Mouse (Mus musculus) cerebellum, adult 11 months (tissue): ENCODE data around the gene Stpg3.

ENCODE experiments used
- DNase-seq: peaks from one replicate; pipeline ENCODE4 v3.0.0; 2022

Stpg3 gene

DNA sequence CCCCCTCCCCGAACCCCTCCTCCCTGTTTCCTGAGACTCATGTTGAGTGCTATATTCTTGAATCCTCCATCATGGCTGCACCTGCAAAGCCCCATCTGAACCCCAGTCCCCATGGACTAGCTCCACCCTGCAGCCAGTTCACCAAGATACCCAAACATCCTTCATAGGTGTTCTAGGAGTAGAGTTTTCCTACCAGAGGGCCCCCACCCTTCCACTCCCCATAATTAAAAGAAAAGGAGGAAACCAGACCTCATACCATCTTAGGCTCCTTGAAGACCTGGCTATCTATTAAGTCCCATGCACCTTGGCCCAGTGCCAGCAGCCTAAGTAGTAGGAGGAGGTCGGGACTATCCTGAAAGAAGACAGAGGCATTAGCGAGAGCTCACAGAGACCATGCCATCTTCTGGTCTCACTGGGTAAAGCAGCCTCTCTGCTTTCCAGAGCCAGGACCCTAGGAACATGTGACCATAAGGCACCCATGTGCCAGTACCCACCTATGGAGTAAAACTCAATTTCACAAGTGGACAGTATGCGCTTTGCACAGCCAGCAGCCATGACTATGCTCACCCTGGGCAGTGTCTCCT lies 10.7 kb downstream of the Stpg3 start:
- DNase-seq: no peak

DNA sequence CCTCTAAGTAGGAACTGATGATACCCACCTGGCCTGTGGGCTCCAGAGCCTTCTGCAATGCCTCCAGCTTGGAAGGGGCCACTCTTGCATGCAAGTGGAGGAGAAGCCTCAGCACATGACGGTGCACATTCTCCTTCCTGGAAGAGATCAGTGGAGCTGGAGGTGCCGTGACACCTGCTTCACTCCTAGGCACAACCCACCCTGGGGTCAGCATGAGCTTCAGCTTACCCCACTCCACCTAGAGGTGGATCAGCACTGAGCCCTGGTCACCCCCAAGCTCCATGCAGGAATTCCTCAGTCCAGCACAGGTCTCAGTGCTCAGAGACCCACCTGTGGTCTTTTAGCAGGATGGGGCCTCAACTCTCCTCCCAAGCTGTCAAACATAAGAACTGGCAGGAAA lies 13.8 kb downstream of the Stpg3 start:
- no peak for DNase-seq

DNA sequence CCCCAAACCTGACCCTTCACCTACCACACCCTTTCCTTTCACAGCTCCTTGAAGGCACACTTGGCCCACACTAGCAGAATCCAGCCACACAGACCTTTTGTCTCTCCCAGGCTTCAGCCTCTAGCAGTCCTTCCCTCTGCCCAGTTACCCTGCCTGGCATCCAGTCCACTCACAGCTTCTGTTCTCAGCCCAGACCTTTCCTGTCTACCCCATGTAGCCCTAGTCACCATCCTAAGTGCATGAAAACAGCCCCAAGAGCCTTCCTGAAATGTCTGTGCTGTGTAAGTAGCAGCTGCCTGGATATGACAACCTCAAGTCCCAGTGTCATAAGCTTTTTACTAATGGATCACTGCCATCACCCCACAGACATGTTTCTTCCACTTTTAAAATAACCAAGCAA lies 16.5 kb downstream of the Stpg3 start:
- DNase-seq: no peak

DNA sequence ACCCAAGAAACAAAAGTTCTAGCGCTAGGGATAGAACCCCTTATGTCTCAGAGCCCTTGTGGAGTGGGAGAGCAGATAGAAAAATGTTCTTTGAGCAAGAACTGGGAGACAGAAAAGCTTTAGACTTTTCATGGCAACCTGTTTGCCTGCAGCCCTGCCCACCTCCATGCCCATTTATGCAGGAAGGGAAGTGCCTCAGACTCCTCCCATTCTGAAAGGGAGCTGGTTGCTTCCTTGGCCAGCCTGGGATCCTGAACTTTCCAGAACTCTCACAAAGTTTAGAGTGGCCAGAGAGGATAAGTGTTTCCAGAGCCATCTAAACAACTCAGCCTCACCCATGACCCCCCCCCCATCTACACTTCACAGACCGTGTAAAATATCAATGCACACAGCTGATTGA lies 17.2 kb downstream of the Stpg3 start:
- no peak for DNase-seq

DNA sequence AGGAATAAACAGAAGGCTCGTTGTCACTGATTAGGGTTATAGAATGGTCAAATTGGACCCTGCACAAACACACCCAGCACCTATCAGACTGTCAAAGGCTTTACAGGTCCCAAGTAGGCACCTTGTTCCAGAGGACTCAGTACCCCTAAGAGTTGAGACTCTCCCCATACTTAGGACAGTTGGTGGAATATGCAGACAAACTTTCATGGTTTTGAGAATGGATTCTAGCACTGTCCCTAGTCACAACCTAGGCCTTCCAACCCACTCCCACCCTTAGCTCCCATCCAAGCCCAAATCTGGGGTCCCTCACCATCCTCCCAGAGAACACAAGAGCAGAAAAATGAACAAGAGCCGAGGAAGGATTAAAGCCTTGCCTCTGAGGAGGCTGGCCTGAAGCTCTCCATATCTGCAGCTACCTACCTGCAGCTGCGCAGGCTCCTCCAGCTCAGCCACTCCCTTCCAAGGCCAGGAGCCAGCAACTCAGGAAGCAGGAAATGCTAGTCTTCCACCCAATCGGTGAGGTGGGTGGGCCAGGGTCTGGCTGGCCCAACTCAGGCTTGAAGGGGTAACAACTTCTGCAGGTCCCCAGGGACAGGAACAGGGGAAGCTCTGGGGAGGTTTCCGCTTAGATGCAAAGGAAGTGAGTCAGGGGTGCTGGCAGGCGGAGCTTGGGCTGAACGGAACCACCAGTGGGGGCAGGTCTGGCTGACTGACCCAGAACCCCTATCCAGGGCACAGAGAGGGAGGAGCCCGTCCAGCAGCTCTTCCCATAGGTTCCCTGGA lies 18.1 kb downstream of the Stpg3 start, which contains the start of gene Tor4a:
Gene Tor4a (minus strand): TSS at position 715 of the 783 bp plus-strand sequence.
- no peak for DNase-seq

DNA sequence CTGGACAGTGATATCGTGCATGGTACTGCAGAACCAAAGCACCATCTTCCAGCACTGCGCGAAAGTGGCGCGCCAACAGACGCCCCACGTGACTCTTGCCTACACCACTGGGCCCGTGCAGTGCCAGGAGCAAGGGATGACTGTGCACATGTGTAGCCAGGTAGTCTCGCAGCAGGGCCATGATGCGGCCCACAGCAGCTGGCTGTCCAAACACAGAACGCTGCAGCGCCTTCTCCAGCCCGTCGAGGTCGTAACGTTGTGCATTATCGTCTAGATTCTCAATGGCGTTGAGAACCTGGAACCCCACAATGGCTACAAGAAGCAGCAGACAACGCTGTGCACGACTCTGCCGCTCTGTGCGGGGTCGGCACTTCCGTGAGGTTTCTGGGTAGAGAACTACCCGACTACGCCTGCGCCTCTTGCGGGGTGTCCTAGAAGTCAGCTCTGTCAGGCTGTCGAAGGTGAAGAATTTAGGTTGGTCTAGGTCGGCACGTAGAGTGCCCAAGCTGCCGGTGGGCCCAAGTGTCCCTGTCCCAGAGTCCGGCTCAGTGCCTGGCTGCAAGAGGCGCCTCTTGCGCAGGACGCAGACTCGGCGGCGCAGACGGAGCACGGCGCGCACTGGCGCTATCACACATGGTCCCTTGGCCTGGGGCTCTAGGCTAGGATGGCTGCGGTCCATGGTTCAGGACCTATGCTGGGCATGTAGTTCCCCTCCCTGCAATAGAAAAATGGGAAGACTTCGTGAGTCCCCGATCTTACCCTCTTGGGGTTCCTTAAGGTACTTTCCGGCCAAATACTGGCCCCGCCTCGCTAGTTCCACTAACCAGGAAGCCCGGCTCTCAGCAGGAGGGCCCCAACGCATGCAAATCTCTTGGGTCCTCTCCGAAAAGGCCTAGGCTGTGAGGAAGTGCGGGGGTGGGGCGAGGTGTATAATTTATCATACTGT lies 19.0 kb downstream of the Stpg3 start:
- no peak for DNase-seq

DNA sequence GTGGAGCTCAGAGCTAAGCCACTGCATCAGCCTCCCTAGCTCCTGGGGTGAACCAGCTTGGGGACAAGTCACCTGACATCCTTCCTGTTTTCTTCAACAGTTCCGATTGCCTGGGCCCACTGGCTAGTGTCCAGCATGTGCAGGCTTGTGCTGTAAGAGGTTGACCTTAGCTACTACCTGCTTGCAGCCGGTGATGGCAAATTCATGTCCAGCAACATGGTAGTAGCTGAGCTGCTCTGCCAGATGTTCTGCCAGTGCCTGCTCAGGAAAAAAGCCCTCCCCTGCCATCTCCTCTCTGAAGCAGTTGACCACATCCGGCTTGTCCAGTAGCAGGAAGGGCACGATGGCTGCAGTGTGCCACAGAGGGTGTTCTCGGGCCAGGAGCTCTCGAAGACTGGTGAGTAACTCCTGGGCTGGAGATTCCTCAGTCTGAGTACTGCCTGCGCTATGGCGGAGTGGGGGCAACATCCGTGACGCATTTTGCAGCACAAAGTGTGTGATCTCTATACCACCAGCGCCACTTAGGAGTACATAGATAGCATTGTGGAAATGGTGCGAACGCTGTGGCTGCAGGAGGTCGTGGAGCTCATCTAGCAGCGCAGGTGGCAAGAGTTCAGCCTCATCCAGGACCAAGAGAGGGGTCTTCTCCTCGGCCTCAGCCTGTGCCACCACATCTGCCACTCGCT lies 19.8 kb downstream of the Stpg3 start:
- DNase-seq: no peak

DNA sequence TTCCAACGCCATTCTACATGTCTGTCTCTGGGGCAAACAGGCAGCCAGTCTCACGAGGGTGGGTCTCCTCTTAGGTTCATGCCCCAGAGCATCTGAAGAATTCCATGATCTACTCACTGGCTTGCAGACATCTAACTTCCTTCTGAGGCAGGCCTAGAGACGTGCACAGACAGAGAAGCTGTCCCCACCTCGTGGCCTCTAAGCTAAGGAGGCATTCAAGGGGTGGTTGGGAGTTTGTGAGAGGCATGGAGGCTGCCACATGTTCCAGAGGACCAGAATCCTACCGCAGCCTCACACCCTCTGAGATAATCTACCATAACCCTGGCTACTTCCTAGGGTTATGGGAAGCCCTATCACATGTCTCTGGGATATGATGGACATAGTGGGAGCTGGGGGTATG lies 20.4 kb downstream of the Stpg3 start:
- no peak for DNase-seq

DNA sequence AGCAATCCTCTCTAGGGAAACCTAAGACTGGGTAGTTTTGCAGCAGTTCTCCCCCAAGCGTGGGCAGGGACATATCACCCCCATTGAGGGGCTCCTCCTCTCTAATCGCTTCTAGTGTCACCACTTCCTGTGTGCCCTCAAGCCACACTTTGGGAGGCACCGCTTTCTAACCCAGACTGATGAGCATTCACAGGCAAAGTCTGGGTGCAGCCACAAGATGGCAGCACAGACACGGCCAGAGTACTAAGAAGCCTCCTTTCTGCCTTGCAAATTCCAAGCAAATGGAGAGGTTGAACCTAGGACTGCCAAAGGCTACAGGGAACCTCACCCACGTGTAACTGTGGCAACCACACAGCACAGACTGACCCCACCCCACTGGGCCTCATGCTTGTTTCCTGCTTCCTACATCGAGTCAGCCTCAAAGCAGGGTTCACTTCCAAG lies 21.1 kb downstream of the Stpg3 start:
- DNase-seq: peak; percentile 82

DNA sequence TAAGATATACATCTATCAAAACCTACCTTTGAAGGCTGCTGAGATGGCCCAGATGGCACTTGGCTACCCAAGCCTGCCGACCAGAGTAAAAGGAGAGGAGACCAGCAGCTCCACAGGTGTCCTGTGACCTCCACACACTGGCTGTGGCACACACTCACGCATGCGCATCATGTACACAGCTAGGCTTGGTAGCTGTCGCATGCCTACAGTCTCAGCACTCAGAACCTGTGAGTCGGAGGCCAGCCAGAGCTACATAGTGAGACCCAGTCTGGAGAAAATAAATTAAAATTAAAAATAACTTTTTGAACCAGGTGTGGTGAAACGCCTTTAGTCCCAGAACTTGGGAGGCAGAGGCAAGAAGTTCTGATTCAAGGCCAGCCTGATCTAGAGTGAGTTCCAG lies 26.6 kb downstream of the Stpg3 start:
- DNase-seq: no peak

DNA sequence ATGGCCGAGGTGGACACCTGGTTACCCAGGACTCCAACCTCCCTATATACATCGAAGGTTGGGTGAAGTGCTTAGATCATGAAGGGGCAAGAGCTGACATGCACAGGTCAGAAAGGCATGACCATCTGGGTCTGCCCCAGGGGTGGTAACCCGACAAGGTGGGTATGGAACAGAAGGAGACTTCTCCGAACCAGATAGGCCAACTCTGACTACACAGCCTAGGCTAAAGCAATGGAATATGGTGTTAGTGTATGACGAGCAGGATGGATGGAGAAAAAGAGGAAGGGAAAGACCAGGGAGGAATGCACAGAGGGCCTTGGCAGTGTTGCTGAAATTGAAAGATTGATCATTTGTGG lies 27.9 kb downstream of the Stpg3 start:
- no peak for DNase-seq

DNA sequence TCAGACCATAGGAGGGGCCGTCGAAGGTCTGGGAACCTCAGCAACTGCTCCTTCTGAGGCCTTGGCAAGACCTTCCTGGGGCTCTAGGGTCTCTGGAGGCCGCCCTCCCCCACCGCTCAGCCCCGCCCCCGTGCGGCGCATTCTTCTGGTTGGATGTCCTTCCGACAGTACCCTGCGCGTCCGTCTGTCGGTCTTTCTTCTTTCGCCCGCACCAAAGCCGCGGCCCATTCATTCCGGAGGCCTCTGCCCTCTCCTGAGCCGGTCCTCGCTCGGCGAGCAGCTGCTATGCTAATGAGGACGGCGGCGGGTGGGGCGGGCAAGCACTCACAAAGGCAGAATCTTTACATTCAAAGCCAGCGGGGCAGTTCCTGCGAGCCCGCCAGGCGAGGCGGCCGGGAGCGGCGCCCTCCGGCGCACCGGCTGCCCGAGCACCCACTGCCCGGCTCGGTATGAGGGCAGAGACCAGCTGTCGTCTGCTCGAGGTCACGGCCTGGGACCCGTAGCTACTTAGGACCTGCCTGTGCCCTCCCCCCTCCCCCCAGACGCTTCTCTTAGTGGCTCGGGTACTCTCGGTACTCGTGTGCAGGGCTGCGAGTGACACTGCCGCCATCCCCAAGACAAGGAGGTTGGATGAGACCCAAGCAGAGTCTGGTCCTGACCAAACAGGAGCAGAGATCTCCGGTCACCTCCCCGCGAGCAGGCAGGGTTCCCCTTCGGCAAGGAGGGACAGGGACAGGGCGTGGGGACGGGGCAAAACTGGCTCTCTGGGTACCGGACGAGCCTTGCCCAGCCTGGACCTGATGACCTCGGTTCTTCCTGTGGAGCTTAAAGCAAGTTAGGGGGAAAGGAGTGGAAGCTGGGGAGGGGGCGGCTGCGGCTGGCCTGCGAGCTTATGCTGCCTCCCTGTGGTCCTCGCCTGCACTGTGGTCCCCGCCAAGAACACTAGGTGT lies 28.5 kb downstream of the Stpg3 start:
- DNase-seq: no peak

DNA sequence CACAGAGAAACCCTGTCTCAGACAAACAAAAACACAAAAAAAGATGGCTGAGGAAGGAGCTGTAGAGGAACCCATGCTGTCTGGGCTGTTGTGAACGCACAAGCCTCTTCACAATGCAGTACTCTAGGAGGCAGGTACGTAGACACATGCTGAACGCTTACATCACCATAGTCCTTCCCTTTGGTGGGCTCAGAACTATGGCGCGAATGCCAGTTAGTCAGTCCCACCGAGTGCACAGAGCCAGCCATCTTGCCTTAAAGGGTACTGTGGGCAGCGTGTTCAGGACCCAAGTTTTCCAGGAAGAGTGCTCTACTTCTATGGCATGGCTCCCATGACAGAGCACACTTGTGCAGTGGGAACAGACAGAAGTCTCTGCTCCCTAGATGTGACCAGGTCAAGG lies 29.9 kb downstream of the Stpg3 start:
- DNase-seq: no peak

DNA sequence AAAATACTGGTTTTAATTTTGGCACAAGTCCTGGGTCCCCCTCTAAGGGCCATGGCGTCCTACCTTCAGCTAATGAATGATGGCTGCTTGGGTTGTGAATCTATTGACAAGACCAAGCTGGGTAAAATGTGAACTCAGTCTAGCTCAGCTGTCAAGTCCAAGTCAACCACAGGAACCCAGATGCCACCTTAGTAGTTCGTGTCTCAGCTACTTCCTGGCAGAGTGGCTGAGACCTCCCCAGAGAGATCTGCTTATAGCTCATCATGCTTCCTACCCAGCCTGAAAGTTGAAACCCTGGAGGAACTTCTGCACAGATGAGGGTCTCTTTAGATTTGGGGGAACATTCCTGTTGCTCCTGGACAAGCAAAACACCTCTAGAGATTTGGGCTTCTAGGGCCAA lies 31.1 kb downstream of the Stpg3 start:
- no peak for DNase-seq

DNA sequence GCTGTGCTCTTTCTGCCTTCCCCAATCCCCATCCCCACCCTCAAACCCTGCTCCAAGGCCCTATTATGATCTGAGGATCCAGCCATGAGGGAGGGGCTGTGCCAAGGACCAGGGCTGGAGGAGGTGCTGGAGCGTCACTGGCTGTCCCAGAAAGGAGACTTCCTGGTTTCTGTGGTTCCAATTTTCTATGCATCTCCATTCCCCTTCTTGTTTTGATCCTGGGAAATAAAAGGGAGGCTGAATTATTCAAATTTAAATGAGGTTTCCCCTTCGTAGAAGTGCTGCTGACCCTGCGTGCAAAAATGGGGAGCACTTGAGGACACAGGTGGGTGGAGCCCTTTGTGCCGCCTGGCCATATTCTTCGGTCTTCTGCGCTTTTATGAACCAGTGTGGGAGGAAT lies 31.8 kb downstream of the Stpg3 start:
- no peak for DNase-seq

DNA sequence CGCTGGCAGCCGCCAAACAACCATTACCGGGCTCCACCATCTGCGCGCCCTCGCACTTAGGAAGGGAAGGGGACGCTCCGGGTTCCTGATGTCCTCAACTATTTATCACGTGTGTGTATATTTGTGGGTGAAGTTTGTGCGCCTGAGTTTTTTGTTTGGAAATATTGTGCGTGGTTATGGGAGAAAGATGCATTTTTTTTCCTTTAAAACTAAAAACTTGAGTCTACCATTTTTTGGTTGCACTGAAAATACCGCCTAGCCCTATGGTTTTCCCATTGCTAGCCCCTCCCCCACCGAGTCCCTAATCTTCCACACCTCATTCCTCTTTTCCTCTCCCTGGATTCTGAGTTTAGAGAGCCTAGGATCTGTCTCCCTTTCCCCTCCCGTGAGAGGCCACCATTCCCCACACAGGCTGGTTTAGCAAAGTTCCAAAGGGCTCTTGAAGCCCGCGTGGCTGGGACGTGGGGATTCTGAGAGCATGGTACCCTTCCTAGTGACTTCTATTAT lies 32.5 kb downstream of the Stpg3 start:
- no peak for DNase-seq

DNA sequence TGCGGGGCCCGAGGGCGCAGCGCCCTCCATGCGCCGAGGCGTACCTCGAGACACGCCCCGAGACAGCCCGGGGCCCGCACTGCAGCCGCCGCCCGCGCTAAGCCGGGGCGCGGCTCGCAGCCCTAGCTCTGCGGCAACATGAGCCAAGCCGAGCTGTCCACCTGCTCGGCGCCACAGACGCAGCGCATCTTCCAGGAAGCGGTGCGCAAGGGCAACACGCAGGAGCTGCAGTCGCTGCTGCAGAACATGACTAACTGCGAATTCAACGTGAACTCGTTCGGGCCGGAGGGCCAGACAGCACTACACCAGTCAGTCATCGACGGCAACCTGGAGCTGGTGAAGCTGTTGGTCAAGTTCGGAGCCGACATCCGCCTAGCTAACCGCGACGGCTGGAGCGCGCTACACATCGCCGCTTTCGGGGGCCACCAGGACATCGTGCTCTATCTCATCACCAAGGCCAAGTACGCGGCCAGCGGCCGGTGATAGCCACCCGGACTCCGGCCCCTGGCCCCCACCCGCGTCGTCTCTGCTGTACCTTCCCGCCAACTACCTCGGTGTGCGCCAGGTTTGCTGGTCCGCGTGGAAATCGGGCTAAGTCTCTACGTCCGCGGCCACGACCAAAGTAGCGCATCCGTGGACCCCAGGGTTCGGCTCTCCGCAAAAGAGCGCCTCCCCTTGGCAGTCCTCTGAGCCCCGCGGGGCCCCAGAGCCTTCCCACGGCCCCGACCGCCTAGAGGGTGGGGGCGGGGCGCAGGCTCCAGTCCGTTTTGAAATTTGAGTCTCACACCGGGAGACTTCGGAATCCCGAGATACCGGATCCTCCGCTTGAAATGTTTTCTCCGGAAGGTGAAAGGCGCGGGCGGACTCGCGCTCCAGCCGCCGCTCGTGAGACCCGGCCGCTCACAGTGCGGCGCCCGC lies 33.2 kb downstream of the Stpg3 start:
- no peak for DNase-seq

DNA sequence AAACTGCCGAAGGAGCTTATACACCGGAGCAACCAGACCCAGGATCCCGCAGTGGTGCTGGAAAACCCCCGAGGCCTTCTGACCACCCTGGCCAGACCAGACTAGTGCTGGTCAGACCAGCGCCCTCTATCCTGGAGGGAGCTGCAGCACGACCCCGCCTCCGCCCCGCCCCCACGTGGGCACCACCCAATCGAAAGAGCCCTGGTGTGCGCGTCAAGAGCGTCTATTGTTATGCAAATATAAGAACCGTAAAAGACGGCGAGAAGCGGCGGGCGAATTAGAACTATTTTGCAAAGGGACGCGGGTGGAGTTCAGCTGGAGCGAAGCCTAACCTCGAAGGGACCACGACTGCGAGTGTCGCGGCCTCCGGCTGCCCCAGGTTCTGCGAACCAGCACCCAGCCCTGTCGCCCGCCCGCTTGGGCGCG lies 33.9 kb downstream of the Stpg3 start, which contains the start of gene Nrarp:
Gene Nrarp (plus strand): TSS at position 281 of the 426 bp plus-strand sequence.
- DNase-seq: peak; percentile 81

DNA sequence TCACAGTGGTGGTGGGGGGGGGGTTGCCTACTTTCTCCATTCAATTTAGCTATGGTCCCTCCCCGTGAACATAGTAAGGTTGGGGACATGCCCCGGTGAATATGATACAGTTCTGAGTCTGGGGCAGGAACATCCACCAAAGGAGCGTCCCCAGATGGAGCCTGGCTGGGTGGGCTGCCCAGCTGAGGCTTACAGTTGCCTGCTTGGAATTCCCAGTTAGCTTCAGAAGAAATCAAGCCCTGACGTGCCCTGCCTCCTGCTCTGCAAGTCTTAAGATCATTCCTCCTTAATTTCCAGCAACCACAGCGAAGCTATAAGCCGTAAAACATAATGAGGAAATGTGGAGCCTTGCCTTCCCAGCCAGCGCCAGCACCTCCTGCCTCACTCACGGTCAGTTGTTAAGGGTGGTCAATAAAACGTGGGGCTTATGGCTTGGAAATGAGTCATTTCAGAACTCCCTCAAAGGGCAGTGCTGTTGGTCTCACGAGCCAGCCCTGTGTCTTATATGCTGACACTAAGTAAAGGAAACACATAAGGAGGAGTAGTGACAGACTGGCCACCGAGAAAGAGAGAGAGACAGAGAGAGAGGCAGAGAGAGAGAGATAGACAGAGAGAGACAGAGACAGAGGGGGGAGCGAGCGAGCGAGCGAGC lies 34.7 kb downstream of the Stpg3 start:
- no peak for DNase-seq
